Mouse (Mus musculus): ENCODE results near the gene Ccdc189.
"Not testable (repeated sequence)": the region's sequence is repeated elsewhere in the genome, so short reads cannot be mapped to it uniquely, and the experiment has no call there.

The Ccdc189 gene

DNA sequence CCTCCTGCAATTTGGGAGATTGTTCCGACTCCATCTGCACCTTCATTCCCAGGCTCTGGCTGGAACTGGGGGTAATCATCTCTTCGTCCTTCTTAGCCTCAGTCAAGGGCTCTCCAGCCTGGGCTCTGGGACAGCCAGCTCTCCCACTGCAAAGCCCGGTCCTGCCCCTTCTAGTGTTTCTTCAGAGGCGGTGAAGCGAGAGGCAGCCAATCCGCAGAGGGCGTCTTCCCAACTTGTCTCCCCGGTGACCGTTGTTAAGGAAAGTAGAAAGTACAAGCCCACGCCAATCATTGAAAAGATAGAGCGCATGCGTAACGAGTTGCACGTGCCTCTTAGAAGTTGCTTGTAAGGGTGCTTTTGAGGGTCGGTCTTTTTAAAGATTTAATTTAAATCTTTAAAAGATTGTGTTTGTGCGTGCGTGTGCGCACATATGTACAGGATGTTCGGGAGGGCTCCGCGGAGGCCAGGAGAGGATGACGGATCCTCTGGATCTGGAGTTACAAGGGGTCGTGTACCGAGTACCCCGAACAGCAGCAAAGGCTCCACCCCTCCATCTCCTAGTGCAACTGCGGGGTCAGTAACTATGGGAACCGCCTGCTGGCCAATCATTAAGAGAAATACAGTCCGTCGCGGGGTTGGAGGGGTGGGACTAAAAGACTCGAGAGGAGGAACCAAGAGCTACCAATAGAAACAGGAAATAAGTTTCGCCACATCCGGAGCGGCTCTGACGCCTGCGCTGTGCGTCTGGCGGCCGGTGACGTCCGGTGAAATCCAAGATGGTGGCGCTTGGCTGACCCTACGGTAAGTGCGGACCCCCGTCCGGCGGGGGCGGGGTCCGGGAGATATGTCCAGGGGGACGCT, at the start of gene Ccdc189, which contains the start of gene Rnf40:
Gene Ccdc189, minus strand, starts transcription at position 585 of the 861 bp plus-strand sequence.
Gene Rnf40, plus strand, starts transcription at position 757 of the 861 bp plus-strand sequence.
- DNase-seq (ENCODE audit: low spot score in 2 of 2): peak; percentile 77 to 93

DNA sequence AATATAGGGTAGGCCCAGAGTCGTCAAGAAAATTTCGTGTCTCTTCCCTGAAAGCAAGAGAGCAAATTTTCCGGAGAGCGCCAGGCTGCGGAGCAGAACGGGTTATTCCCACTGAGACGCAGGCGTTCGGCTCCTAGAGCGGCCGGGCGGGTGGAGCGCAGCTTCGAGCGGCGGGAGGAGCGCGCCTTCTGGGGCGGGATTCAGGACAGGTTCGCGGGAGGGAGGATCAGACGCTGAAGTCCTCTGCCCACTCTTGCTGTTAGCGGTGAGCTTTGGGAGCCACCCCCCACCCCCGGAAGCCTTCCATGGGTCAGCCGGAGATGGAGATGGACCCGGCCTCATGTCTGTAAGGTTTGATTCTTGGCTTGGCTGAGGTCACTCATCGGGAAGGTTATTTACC, 48.6 kb upstream of the Ccdc189 start:
- peak; percentile 61 to 73 for DNase-seq (ENCODE audit: low spot score in 2 of 2)

DNA sequence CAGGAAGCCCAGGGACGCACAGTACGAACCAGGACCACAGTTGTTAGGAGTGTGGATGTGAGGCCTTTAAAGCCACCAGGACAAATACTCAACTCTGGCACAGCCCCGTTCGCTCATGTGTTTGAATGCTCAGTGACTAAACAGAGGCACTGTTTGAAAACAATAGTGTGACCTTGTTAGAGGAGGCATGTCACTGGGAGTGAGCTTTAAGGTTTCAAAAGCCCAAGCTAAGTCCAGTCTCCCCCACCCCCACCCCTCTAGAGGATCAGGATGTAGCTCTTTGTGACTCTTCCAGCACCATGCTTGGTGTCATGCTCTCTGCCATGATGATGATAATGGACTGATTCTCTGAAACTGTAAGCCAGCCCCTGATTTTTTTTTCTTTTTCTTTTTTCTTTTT, 43.0 kb upstream of the Ccdc189 start:
- DNase-seq (ENCODE audit: low spot score in 2 of 2): no peak

DNA sequence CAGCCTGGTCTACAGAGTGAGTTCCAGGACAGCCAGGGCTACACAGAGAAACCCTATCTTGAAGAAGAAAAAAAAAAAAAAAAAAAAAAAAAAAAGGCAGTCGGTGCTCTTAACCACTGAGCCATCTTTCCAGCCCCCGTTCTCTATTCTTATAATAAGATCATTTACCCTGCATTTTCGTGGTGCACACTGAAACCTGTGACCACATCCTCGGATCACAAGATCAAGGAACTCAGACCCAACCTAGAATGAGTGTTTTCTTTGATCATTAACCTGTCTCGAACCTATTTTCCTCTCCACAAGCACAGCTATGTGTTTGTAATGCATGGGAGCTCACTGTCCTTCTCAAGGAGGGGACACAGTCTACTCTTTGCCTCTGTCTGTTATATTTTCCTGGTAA, 40.3 kb upstream of the Ccdc189 start:
- no peak for DNase-seq (ENCODE audit: low spot score in 2 of 2)

DNA sequence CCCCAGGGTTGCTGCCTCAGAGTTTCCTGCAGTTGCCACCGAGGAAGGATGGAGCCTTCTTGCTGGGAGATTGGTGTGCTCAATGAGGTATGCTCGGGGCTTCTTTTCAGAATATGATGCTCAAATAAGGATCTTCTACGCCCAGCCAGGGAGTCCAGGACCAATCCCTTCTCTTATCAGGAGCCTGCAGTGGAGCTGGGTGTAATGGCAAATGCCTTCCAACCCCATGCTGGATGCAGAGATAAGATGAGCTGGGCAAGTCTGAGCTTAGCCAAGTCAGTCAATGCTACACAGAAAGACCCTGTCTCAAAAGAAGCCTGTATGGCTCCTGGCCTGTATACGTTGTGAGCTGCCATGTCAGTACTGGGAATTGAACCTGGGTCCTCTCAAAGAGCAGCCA, 38.1 kb upstream of the Ccdc189 start:
- no peak for DNase-seq (ENCODE audit: low spot score in 2 of 2)

DNA sequence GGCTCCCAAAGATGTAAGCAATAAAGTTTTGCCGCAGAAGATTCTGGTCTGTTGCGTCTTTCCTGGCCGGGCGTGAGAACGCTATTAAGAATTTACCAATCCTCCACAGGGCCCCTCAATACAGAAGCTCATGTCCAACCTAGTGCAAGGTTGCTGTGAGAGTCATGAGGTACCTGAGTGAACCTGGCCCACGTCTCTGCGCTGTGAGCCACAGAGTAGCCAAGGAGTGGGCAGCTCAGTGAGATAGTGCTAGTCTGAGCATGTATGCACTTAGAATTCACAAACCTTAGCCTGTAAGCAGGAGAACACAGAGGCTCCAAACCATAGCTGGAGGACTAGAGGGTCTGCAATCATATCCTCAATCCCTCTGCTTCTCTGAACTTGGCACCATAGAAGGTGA, 37.6 kb upstream of the Ccdc189 start:
- DNase-seq (ENCODE audit: low spot score in 2 of 2): no peak

DNA sequence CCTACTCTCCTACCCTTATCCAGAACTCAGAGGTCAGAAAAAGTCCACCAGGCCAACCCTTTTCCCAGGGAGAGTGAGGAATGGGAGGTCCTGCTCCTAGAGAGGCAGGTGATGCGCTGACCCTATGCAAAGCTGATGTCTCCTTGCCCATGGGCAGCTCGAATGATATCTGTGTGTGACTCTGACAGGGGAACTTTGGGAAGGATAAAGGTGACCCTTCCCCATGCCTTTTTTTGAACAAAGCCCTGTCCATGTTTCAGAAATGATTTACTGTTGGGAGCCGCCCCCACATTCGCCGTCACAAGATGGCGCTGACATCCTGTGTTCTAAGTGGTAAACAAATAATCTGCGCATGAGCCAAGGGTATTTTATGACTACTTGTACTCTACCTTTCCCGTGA, 30.0 kb upstream of the Ccdc189 start:
- not testable (repeated sequence) for DNase-seq (ENCODE audit: low spot score in 2 of 2)

DNA sequence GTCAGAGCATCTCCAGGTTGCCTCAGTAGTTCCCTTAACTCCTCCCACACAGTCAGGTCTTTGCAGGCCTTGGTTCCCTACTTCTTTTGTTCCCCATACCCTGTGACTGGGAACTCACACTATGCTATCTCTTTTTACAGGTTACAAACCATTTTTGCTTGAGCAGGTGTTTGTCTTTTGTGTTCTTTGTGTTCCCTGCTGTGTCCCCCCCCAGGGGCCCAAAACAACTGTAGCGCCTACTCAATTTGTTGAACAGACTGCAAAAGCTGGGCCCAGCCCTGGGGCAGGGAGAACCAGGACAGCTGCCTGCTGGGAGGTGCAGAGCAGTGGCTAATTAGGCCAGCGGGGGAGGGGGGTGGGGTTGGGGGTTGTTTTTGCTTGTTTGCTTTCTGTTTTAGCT, 29.6 kb upstream of the Ccdc189 start:
- DNase-seq (ENCODE audit: low spot score in 2 of 2): no peak

DNA sequence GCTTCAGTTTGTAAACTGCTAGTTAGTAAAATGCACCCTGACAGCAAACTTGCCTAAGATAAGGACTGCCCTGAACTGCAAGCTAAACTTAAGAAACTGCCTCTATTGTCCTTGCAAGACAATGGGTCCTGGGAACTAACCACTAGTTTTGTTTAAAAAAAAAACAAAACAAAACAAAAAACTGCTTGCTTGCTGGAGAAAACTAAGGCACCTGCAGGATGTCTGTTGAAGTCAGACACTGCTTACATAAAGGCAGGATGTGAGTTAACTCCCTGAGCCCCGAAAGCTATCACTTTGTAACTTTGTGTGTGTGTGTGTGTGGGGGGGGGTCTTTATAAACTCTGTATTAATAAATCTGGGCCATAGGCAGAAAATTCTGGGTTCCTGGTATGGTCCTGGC, 28.5 kb upstream of the Ccdc189 start:
- DNase-seq (ENCODE audit: low spot score in 2 of 2): no peak

DNA sequence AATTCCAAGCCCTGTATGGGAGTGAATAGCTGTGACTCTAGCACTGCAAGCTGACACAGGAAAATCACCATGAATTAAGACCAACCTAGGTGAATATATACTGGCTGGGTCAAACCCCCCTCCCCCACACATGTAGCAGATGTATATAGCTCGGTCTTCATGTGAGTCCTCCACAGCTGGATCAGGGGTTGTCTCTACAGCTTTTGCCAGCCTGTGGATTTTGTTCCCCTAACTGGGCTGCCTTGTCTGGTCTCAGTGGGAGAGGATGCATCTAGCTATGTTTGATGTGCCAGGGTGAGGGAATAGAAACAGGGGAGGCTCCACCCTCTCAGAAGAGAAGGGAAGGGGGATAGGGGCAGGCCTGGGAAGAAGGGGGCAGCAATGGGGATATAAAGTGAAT, 27.9 kb upstream of the Ccdc189 start:
- no peak for DNase-seq (ENCODE audit: low spot score in 2 of 2)

DNA sequence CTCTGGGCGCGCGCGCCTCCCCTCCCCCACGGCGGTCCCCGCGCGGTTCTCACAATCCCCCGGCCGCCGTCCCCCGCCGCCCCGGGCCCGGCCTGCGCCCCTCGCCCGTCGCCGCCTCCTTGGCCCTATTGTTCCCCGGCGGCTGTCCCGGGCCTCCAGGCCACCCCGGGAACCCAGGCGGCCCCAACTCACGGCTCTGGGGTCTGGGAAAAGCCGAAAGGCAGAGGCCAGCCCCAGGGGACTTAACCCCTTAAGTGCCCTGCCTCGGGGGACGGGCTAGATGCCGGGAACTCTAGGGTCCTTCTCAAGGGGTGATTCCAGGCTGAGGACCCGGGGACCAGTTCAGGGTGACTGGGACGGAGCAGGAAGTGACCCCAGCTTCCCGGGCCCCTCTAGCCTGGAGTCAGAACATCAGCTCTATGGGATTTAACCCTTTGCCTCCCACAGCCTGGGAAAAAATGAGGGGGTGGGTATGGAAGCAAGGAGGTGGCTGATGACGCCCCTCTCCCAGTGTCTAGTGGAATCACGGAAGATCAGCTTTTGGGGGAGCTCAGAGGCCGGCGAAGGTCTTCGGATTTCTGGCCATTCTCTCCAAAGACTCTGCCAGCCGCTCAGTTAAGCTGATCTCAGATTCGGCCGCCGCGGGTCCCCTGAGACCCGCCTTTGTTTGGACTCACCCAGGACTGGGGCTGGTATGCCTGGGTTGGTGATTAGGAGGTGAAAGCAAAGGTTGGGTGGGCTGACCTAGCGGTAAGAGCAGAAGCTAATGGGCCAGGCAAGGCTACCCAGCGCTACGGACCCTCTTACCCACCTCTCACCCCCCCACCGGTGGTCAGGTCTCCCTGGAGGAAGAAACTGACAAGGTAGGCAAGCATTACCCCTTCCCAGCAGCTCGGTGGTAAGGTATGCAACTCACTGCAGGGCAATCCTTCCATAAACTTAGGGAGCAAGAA, 26.8 kb upstream of the Ccdc189 start, which contains the start of gene Zfp629:
Gene Zfp629, minus strand, starts transcription at position 907 of the 953 bp plus-strand sequence.
- peak; percentile 49 to 64 for DNase-seq (ENCODE audit: low spot score in 2 of 2)

DNA sequence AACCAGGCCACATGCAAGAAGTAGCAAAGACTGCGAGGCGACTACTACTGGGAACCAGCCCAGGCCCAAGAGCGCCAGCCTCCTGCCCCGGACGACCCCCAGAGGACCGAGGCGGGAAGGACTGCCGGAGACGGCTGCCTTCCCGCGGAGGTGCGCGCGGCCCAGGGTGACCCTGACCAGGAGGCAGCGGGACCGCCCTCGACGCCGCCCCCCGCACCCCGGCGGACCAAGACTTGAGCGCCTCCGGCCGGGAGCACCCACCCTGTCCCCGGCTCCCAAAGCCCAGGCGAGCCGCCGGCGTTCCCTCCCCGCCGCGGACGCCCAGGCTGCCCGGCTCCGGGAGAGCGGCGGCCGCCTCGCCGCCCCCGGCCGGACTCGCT, 26.1 kb upstream of the Ccdc189 start:
- DNase-seq (ENCODE audit: low spot score in 2 of 2): peak in 1 of 2 experiments; percentile 47

DNA sequence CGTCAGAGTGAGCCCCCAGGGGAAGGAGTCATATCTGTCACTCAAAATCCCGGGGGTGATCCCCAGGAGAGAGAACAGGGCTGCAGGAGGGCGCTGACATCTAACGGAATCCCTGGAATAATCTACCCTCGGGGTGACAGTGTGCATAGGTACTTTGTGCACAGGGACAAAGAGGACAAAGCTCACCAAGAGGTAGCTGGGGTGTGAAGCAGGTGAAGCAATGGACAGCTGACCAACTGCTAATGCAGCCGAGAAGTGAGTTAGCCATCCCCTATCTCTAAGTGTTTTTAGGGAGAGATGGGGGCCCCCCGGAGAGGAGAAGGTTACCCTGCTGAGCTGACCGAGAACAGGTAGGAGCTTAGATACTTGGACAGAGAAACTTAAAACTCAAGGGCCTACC, 25.7 kb upstream of the Ccdc189 start:
- DNase-seq (ENCODE audit: low spot score in 2 of 2): no peak

DNA sequence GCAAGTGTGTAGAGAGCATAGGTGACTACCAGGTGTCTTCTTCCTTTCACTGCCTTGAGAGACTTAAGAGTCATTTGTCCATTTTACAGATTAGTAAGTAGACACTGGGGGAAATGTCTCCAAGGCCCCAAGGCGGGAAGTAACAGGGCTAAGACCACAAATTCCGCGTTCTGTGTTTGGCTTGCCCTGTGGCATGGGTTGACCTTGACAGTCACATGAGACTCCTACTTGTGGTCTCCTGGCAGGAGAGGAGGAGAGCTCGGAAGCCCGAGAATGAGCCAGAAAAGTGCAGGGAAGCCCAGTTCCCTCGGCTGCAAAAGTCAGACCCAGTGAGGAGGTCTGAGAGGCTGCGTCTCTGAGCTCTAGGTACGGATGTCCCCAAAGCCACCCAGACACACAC, 25.1 kb upstream of the Ccdc189 start:
- DNase-seq (ENCODE audit: low spot score in 2 of 2): no peak

DNA sequence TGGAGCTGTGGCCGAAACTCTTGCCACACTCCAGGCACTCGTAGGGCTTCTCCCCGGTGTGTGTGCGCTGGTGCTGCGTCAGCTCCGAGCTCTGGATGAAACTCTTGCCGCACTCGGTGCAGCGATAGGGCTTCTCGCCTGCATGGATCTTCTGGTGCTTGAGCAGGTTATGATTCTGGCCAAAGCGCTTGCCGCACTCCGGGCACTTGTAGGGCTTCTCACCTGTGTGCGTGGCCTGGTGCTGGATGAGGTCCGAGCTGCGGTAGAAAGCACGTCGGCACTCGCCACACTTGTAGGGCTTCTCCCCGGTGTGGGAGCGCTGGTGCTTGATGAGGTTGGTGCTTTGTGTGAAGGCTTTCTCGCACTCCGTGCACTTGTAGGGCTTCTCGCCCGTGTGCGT, 23.2 kb upstream of the Ccdc189 start:
- DNase-seq (ENCODE audit: low spot score in 2 of 2): no peak

DNA sequence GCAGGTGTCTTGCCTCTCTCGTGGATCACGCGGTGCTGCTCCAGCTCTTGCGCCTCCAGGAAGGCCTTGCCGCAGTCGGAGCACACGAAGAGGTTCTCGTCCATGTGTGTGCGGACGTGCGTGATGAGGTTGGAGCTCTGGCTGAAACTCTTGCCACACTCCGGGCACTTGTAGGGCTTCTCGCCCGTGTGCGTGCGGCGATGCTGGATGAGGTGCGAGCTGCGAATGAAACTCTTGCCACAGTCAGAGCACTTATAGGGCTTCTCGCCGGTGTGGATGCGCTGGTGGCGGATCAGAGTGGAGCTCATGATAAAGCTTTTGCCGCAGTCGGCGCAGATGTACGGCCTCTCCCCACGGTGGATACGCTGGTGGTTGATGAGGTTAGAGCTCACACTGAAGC, 22.6 kb upstream of the Ccdc189 start:
- DNase-seq (ENCODE audit: low spot score in 2 of 2): no peak

DNA sequence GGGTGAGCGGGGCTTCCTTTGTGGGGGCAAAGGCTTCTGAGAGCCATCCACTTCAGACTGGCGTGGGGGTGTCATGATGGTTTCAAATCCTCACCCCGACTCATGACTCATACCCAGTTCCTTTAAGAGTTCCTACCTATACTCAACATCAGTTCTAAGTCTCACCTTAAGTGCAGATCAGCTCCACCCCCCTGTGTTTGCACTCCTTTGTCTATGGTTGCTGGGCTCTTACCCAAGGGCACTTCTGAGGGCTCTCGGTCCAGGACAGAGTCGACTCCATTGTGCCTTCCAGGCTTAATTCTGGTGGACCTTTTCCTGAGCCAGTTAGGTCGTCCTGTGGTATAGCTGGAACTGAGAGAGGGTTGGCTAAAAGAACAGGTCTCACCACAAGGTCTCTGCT, 18.8 kb upstream of the Ccdc189 start:
- no peak for DNase-seq (ENCODE audit: low spot score in 2 of 2)

DNA sequence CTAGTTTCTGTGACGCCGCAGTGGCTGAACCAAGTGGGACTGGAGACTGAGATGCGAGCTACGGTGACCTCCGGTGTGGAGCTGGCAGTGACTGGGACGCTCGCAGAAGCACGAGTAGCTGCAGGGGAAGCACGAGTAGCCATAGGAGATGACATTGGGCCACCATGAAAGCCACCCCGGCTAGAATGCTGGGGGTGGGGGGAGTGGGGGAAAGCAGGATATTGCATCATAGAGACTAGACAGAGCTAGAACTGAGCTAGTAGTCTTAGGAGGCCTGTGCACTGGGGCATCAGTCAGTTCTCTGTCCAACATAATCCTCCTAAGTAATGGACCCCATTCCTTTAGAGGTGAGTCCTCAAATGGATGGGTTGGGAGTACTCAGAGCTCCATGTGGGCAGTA, 15.9 kb upstream of the Ccdc189 start:
- no peak for DNase-seq (ENCODE audit: low spot score in 2 of 2)

DNA sequence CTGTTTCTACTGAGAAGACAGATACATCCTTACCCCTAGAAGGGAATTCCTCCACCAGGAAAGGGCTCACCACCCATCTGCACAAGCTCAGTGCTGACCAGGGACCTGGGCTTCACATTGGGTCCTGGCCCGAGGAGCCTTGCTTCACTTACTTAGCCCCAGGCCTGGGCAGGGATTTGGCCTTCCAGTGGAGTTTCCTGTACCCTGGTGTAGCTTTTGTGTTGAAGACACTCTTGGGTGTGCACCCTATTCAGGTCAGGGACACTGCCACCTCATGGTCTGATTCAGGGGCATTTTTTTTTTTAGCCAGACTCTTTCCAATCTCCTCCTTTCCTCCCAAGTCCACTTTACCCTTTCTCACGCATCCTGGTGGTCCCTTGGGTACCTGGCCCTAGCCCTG, 14.5 kb upstream of the Ccdc189 start:
- no peak for DNase-seq (ENCODE audit: low spot score in 2 of 2)

DNA sequence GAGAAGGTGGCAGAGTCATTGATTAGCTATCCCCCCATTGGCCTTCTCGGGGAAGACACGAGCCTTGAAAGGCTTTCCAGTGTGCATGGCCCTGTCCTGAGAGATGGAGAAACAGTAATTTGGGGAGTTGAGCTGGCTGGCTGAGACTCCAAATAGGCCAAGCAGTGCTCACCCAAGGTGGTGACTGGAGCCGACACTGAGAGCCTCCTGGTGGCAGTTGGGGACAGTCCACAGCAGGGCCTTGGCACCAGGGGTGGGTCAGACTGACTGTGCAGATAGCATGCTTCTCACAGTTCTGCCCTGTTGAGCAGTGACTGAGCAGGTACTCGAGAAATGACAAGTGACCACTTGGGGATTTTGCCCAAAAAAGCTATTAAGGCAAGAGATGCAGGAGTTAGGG, 13.3 kb upstream of the Ccdc189 start:
- DNase-seq (ENCODE audit: low spot score in 2 of 2): no peak

DNA sequence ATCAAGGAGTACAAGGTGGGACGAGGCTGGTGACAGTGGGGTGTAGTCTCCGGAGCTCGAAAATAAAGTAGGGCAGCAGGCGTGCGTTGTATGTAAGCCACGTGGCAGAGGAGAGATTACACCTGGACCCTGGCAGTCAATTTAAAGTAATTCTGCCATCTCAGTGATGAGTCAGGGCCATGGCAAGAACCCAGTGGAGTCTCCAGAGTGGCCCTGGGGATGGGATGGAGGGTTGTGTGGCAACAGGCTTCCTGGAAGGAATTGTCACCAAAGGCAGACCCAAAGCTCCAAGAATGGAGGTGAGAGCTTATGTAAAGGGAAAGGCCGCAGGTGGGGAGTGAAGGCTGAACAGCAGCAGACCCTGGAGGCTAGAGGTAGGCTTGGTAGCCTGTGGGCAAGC, 12.2 kb upstream of the Ccdc189 start:
- DNase-seq (ENCODE audit: low spot score in 2 of 2): no peak

DNA sequence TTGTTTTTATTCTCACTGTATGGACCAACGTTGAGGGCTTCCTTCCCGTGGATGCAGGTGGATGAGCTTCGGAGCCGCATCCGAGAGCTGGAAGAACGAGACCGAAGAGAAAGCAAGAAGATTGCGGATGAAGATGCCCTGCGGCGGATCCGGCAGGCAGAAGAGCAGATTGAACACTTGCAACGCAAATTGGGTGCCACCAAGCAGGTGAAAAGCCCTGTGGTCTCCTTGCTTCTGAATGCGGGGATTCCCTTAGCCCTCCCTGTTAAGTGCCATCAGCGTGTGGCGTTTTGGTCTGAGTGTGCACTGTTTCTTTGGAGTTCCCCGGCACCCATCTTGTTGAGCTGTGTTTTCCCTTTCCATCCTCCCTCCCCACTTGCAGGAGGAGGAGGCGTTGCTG, 8.4 kb upstream of the Ccdc189 start:
- no peak for DNase-seq (ENCODE audit: low spot score in 2 of 2)

DNA sequence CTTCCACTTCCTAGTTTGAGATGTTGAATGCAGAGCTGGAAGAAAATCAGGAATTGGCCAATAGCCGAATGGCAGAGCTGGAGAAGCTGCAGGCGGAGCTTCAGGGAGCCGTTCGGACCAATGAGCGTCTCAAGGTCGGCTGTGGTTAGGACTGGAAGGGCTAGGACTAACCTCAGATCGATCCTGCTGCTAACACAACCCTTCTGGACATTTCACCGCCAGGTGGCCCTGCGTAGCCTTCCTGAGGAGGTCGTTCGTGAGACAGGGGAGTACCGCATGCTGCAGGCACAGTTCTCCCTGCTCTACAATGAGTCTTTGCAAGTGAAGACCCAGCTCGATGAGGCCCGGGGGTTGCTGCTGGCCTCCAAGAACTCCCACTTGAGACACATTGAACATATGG, 4.2 kb upstream of the Ccdc189 start:
- DNase-seq (ENCODE audit: low spot score in 2 of 2): no peak

Measured in urinary bladder, adult 18-20 months (tissue).